Mouse (Mus musculus): ENCODE data around the gene Serinc5.

DNA sequence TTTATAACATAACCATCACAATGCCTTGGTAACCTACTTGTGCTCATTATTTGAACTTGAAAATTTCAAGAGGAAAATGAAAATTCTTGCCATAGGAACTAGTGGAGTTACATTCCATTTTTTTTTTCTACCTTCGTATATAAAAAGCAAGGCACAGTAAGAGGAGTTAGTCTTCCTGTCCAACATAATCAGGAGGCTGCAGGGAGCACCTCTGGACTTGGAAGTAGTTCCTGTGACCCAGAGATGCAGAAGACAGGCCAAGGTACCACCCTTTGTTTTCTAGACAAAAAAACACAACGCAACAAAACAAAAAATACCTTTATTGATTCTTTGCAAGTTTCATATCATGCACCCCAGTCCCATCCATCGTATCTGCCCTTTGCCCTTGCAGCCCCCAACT lies 16.0 kb upstream of the Serinc5 start:
- no peak for TF ChIP-seq POLR2A (IDR thresholded peaks at IDR 0.05; ENCODE audit: extremely low read depth, insufficient read depth, low read length)
- no peak for TF ChIP-seq CTCF (IDR thresholded peaks at IDR 0.05; ENCODE audit: extremely low read depth, insufficient read depth, low read length)
